Mouse (Mus musculus) gastrocnemius, postnatal 25 days (tissue): ENCODE measurements around the gene Mtg1. TPM values are rescaled to one million over a fixed set of nuclear protein-coding genes. Genes with fewer than 3 reads are reported as not detected.
A peak's percentile ranks its signal among the peaks of the same experiment; 100 is the strongest.
"Not testable (repeated sequence)": the region's sequence is repeated elsewhere in the genome, so short reads cannot be mapped to it uniquely, and the experiment has no call there.

Experiments
- DNase-seq: peaks from one replicate; pipeline ENCODE4 v3.0.0; 2022
- total RNA-seq, 2 experiments: library from RNA; stranded (reverse); gene quantifications; 1 replicate in 1 of 2; 2 replicates in 1 of 2; pipeline ENCODE4 v1.2.3; 2021

Gene Mtg1
- total RNA-seq, 2 experiments from 2014 or later: 21.7 to 24.6 TPM

DNA sequence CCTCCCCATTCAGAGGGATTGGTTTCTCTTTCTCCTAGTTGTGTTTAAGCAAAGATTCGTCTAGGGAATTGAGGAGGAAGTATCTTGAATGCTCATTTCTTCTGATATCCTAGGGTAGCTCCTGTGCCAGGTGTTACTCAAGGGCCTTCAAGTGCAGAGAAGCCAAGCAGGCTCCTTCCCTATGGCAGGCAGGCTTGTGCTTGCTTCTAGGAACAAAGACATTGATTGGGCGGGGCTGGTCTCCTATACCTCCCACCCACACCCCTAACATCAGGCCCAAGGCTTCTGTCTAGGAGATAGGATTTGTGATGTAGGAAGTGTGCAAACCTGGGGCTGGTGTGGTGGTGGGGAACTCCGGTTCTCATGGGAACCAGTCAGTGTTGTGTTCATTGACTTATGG, 10.4 kb upstream of the Mtg1 start:
- no peak for DNase-seq

DNA sequence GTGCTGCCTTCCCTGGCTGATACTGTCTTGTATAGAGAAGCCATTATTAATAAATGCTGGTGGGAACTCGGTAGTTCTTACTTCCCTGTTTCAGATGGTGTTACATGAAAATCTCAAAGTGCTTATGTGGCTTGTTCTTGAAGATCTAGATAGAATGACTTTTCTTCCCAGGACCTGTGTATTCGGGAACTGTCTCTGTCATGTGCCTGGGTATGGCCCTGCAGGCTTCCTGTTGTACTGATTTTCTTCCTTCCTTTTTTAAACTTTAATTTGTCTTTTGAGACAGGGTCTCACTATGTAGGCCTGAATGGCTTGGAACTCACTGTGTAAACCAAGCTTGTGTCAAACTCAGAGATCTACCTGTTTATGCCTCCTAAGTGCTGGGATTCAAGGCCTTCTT, 9.5 kb upstream of the Mtg1 start:
- DNase-seq: no peak

DNA sequence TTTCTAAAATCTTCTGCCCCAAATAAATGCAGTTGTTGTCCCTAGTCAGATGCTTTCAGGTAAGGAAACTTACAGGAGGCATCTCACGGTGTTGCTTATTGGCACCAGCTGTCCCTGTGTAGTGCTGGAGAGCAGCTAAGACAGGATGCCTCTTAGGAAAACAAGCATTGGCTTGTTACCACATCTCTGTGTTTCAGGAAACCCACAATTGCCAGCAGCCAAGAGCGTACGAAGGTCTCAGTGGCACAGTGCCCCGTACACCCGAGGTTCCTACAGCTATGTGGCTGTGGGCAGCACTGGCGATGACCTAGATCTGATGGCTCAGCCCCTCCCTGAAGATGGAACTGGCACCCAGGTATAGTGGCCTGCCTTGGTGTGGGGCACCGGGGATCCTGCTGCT, 5.2 kb upstream of the Mtg1 start:
- not testable (repeated sequence) for DNase-seq

DNA sequence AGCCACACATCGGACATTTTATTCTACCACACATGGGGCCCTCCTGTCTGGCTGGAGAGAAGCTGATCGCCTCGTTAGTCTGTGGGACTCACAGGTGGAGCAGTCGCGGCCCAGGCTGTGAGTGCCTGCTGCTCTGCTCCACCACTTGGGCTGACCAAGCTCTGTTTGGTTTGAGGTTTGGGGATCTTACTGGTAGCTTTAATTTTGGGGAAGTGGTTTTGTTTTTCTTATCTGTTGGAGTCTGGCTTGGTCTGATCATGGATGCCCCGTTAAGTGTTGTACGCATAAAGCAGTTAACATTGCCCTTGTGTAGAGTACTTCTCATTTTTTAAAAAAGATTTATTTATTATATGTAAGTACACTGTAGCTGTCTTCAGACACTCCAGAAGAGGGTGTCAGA, 3.3 kb upstream of the Mtg1 start:
- not testable (repeated sequence) for DNase-seq

DNA sequence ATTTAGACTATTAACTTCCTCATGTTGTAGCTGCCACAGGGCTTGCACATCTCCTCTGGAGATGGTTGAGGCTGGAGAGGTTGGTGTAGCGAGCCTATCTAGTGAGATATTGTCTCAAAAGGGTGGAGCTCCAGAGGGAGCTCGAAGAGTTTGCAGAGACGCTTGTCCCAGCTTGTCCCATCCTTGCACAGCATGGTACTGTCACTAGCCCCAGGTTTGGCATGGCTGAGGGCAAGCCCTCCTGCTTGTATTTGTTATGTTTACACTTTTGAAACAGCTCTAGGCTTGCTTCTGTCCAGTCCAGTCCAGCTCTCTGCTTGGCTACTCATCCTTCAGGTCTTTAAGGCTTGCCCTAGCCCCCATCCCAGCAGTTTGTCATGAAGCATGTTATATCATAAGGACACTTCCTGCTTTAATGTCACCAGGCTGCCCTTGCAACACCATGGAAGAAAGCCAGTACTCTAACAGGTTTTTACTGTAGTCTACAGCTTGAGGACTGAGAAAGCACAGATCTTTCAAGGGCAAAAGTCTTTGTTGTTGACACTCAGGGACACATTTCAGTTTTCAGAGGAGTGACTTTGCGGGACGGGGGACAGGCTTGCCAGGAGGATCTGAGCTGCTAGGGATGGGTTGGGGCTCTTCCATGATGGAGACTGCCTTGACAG, 2.1 kb upstream of the Mtg1 start:
- DNase-seq: no peak

DNA sequence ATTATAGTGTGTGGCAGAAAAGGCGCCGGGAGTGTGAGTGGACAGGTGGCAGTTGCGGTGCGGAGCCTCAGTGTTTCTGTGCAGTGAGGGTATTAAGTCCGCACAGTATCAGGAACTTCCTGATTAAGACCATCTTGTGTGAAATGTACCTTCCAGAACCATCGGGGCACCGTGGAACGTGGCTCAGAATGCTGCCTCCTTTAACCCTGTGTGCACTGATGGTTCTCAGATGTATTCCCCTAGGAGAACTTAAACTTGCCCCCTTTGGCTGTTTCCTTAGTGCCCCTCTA, 602 bp downstream of the Mtg1 start:
- DNase-seq: no peak

DNA sequence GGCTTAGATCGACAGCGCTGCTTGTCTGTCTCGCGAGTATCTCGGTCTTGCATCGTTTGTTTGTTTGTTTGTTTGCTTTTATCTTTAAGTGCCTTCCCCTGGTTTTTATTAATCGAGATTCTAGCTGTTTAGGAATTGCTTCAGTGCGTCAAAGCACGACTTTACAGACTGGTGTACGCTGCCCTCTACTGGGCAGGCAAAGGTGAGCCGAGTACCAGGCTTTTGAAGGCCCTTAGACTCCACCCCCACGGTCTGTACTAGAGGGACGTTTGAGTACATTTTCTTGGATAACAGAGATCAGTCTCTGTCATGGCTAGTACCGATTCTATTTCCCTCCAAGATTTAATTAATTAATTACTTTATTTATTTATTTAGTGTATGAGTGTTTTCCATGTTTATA, 4.0 kb downstream of the Mtg1 start:
- peak; percentile 52 for DNase-seq

DNA sequence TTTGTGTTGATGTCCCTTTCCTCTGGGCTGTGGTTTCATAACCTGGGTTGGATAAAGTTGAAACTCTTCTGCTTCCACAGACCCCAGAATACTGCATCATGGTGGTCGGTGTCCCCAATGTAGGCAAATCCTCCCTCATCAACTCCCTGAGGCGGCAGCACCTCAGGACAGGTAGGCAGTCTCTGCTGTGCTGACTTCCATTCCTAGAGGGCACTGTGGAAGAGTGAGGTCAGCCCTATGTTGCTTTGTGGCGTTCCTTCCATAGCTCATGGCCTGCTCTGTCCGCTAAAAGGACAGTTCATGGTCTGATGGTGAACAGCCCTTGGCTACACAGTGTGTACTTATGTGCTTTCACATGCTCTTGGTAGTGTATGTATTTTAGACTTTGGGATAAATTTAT, 7.2 kb downstream of the Mtg1 start:
- DNase-seq: no peak

DNA sequence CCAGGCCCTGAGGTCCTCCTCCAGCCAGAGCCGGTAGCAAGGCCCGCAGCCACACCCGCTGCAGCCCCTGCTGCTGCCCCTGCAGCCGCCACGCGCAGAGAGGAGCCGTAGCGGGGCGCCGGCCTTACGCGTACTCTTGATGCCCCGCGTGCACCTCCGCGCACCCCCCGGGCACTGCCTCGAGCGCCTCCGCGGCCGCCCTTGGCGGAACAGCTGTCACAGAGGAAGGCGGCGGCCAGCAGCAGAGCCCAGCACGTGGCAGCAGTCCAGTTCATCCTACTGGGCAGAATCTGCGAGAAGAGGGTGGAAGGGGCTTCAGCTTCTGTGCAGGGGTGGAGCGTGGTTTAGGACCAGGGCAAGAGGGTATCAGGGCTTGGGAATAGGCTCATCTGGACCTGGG, 16.0 kb downstream of the Mtg1 start:
- DNase-seq: no peak

DNA sequence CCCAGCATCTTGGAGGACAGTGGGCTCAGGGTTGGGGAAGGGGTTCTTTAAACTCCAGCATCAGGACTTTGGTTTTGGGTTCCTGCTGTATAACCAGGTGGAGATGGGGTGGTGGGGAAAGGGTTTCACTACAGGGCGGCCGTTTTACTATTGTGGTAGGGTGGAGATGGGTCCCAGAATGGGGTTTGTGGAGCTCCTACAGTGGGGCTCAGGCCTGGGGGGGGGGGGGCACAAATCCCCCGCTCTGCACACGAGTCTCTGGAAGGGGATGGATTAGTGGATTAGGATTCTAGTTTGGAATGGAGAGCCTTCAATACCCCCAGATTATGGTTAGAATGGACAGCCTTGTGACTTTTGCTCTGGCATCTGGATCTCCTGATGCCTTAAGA, 16.5 kb downstream of the Mtg1 start:
- no peak for DNase-seq

DNA sequence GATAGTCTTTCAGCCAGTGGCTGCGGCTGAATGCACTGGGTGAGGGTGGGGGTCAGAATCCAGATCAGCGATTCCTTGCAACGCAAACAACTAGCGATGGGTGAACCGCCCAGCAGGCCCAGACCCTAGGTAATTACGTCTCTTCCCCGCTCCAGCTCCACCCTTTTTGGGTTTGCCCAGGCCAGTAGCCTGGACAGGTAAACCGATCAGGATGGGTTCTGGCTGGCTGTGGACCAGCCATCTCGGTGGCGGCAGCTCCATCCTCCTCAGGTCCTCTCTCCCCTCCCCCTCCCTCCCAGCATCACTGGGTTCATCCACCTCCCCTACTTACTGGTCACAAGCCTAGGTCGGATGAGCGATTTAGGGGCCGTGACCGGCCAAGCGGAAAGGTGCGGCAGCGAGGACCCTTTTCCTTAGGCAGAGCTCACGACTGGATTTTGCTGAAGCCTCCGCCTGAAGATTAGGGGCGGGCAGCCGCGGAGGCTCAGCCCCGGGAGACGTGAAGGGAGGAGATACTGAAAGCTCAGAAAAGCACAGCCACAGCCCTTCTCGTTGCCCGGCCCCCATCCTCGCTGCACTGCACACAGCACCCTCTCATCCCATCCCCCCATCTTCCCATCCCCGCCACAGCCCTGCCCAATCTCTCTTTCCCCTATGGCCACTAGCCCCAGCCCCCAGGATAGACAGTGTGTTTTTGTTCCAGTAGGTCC, 17.0 kb downstream of the Mtg1 start, which contains the start of gene Sprn:
Sprn (minus strand) TSS at position 660 of the 710 bp plus-strand sequence.
- no peak for DNase-seq

DNA sequence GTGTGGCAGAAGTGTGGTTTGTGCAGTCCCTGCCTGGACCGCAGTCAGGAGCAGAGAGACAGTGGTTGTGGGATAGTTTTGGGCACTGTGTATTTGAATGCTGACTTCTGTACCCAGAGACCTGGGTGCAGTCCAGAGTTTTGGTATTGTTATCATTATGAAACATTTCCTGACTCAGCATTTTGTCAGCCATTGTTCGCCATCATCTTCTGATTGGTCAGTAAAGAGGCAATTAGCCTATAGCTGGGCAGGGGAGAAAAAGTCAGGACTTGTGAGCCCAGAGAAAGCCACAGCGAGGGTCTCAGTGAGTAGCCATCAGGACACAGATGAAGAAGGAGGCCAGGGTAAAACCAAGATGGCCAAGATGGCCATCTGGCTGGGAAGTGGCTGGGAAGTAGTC, 23.0 kb downstream of the Mtg1 start:
- DNase-seq: no peak

DNA sequence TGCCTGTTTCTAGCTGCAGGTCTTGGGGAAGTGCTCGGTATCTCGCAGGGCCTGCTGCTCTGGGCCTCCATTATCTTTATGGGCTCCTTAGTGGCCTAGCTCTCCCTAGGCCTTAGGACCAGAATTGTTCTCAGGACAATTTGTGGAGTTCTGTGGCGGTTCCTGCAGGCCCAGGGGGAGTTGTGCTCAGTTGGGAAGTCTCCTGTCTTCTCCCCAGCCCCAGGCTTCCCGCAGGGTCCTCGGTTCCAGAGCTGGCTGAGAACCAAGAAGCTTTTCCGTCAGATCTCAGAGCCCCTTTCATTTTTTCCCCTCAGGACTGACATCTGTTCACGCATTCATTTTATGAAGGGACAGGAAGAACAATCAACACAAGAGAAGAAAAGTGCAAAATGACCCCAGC, 27.3 kb downstream of the Mtg1 start, which contains the start of gene Olfr522:
Olfr522 (minus strand) TSS at position 101 of the 400 bp plus-strand sequence.
- DNase-seq: no peak

DNA sequence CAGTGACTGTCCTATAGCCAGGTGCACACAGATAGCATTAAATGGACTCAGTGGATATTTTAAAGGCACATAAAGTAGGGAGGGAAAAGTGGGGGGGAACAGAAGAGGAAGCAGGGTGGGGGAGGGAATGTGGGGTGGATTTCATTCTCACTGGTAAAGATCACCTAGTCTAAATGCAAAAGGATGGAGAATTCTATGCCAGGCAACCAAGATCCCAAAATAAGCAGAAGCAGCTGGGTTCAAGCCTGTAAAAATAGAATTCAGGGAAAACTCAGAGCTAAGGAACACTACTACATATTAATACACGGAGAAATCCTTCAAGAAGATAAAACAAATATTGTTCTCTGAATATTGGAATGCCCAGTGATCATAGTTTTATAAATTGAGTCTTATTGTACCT, 30.6 kb downstream of the Mtg1 start:
- DNase-seq: no peak

DNA sequence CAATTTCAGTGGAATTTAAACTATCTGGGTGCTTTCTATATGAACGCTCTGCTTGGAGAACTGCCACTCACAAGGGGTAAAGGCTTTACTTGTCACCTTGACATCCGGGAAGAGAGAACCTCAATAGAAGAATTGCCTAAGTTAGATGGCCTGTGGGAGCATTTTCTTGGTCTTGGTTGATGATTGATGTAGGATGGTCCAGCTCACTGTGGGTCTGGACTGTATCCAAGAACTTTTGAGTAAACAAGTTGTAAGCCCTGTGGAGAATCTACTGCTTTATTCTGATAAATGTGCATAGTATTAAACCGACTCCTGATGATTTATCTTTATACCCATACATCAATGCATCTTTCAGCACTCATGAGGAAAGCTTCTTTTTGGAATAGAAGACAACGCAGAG, 32.0 kb downstream of the Mtg1 start:
- no peak for DNase-seq

DNA sequence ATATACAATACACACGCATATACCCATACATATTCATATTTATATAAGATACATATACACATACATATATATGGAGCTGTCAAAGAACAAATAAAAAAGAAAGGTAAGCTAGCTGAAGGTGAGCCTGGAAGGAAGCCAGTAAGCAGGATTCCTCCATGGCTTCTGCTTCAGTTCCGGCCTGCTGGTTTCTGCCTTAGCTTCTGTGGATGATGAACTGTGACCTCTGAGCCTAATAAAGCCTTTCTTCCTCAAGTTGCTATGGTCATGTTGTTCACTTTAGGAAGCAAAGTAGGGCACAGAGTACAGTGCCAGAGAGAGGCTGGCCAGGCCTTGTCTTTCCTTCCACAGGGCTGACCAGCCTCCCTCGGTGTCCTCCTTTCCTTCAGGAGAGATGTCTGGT, 33.5 kb downstream of the Mtg1 start:
- DNase-seq: no peak

DNA sequence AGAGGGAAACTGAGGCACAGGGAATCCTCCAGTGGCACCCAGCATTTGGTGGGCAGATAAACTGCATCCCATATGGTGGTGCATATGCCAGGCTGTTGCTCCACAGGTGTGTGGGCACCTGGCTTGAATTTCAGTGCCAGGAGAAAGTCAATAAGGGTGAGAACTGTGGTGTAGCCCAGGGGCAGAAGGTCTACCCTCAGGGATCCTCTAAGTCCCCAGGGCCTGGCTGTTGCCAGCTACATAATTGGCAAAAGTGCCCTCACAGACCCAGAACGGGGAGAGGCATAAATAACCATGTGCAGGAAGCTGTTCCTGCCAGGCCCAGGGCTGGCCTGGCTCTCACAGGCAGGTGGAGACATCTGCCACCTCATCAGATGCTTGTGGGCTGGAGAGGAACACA, 35.6 kb downstream of the Mtg1 start, which contains the start of gene Olfr523:
Olfr523 (plus strand) TSS at position 282 of the 400 bp plus-strand sequence.
- DNase-seq: no peak

DNA sequence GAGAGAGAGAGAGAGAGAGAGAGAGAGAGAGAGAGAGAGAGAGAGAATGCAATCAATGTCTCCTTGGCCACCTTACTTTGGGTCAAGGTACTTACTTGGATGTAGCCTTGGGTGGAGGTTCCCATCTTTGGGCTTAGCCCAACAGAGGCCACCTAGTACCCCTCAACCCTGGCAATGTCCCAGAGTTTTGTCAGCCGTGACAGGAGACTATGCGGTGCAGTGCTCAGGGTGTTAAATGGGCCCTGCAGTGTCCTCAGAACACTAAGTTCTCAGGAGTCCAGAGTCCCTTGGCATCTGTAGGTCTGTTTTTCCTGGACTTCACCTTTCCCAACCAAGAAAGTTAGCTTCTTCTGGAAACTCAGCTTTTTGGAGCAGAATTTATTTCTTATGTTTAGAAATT, 41.8 kb downstream of the Mtg1 start:
- DNase-seq: no peak

DNA sequence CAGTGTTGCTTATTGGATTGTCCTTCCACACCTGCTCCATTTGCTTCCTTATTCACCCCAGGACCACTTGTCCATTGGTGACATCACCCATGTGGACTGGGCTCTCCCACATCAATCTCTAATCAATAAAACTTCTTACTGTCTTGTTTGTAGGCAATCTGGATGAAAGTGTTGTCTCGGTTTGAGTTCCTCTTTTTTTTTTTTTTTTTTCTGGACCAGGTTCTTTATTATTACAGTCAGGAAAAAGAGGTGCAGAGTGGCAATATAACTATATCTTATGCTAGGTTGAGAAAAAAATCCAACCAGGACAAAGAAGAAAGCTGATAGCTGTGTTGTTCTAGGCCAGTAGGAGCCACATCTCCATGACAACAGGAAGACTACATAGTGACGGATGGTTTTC, 43.3 kb downstream of the Mtg1 start:
- no peak for DNase-seq

DNA sequence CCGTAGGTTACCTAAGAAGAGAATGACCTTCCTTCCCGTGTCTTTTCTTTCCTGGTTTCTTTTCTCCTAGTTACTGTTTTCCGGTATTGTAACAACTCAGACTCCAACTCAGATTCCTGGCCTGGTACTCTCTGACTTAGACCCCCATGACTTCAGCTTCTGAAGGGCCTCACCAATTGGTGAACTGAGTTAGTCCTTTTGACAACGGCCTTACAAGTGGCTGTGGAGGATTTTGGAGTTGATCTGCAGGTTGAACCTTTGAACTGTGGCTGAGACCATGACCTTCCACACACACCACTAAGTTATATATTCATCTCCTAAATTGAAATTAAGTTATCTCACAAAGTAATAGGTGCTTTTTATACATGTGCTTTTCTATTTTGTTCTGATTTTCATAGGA, 46.8 kb downstream of the Mtg1 start:
- DNase-seq: no peak

DNA sequence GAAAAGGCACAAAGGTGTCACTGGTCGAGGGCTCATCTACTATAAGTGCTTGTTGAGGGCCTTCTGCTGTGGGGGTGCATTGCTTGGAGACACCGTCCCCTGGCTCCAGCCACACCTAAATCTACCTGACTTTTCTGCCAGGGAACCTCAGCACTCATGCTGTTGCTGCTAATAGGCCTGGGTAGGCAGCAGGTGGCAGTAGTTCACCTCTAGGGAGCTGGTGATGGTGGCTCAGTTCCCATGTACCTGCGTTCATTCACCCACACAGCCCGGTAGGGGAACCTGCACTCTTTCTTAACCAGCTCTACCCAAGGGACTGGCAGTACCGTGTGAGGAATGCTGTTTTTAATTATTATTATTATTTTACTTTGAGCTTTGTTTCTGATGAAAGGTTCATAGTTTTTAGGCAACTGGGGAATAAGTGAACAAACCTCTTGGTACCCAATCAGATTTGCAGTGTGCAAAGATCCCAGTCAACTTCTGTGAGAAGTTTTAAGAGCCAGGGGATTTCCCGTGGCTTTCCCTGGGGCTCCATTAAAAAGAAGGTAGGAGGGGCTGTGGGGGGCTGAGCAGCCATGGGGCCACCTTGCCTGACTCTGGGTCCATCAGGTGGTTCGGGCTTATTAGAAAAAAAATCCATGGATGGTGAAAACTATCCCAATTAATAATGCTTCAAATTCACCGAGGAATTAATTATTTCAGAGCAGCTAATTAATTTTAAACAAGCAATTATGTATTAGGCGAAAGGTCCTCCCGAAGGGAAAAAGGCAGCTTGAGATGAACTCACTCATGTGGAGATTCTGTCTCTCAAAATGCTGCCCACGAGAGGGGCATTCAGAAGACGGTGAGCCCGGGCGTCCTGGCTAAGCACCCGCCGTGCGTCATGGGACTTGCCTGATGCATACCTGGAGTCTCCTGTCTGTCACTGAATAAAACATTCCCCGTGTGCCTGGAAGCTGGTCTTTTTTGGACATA, 49.6 kb downstream of the Mtg1 start:
- no peak for DNase-seq

DNA sequence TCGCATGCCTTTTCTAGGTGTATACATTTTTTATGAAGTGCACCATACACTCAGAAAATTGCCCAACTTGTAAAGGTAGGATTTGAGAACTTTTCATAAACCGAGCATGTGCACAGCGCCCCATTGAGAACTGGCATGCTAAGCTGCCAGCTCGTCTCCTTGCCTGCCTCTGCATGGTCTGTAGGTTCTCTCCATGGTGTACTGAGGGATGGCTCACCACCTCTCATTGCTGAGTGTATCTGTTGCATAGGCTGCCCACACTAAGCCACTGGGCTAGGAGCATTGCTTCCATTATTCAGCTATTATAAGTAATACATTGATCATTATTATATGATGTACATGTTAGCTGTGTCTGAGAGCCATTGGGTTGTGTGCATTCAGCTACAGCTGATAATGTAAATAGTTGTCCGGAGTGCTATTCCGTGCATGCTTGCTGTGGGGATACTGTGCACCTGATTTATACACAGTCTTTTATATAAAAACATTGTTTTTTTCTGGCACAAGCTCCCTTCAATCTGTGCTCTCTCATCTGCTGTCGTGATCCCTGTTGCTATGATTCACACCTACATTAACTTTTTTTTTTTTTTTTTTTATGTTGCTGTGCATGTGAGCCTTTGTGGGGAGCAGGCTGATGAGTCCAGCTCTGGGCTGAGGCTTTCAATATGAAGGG, 50.5 kb downstream of the Mtg1 start:
- DNase-seq: no peak
